In genomic region chr8:111642496-111642895, GRCm38 (mm10) we compare ENCODE assay signal across 8 mouse cellular contexts. TPM values are rescaled to one million over a fixed set of nuclear protein-coding genes. Genes with fewer than 3 reads are reported as not detected.
DNase-seq lines count a peak whose midpoint lies in the region; ATAC-seq lines count a peak whose summit lies in the region.

No protein-coding gene starts in this region.

- peaks cover 15% of the 10 kb centered on the region for H3K4me1 ChIP-seq in forebrain, embryonic 10.5 days
- H3K4me1 ChIP-seq in intestine, embryonic 14.5 days (replicated peaks; ENCODE audit: control insufficient read depth, insufficient read depth, low read length) = peaks cover 5% of the 10 kb centered on the region; the same call in 1 of the 2 replicates
- H3K4me1 ChIP-seq in megakaryocyte, embryonic 14.5 days = peaks cover 36% of the 10 kb centered on the region

- H3K9me3 ChIP-seq in forebrain, embryonic 10.5 days = no peaks in the 10 kb centered on the region
- H3K9me3 ChIP-seq in intestine, embryonic 14.5 days (ENCODE audit: control insufficient read depth, low read length) = no peaks in the 10 kb centered on the region
- peaks cover 4% of the 10 kb centered on the region; the same call in 1 of the 2 replicates for H3K9me3 ChIP-seq in megakaryocyte, embryonic 14.5 days

- H3K4me3 ChIP-seq in forebrain, embryonic 10.5 days = peak overlapping the region; percentile 85
- H3K4me3 ChIP-seq in intestine, embryonic 14.5 days (ENCODE audit: low read depth, low read length) = peak overlapping the region; percentile 70
- peak overlapping the region; percentile 96 for H3K4me3 ChIP-seq in megakaryocyte, embryonic 14.5 days (replicated peaks)

- H3K4me2 ChIP-seq in intestine, embryonic 14.5 days (ENCODE audit: low read length) = peak overlapping the region; percentile 78

- peaks cover 20% of the 10 kb centered on the region for H3K36me3 ChIP-seq in forebrain, embryonic 10.5 days (replicated peaks)
- no peaks in the 10 kb centered on the region for H3K36me3 ChIP-seq in intestine, embryonic 14.5 days (ENCODE audit: control insufficient read depth, insufficient read depth, low read length)
- H3K36me3 ChIP-seq in megakaryocyte, embryonic 14.5 days (replicated peaks; ENCODE audit: low read length) = no peaks in the 10 kb centered on the region

- DNase-seq in thymus, postnatal 14 days = peak; percentile 33
- no peak for DNase-seq in thymus, adult 18-20 months
- no peak for DNase-seq in forebrain, embryonic 10.5 days (ENCODE audit: extremely low spot score, low spot score)
- no peak for DNase-seq in intestine, embryonic 14.5 days (ENCODE audit: low spot score)
- no peak for DNase-seq in cerebellum, adult 11-12 months
- no peak for DNase-seq in natural killer cell, adult 2 months (ENCODE audit: low spot score in 2 of 2)
- no peak for DNase-seq in retina, embryonic 14.5 days (ENCODE audit: low spot score)

- no peaks in the 10 kb centered on the region for H3K27me3 ChIP-seq in forebrain, embryonic 10.5 days (ENCODE audit: poor library complexity, severe bottlenecking)
- H3K27me3 ChIP-seq in intestine, embryonic 14.5 days (replicated peaks; ENCODE audit: control insufficient read depth, insufficient read depth, low read length) = no peaks in the 10 kb centered on the region
- peaks cover 49% of the 10 kb centered on the region for H3K27me3 ChIP-seq in megakaryocyte, embryonic 14.5 days (replicated peaks)

- H3K9ac ChIP-seq in intestine, embryonic 14.5 days (ENCODE audit: low read length) = peak overlapping the region; percentile 85

- 75% methylated on average over 5 of the region's 5 CpGs for WGBS in forebrain, embryonic 10.5 days
- 46% methylated on average over 5 of the region's 5 CpGs for WGBS in intestine, embryonic 14.5 days

- H3K27ac ChIP-seq in forebrain, embryonic 10.5 days = peak overlapping the region; percentile 99
- H3K27ac ChIP-seq in intestine, embryonic 14.5 days (ENCODE audit: low read depth) = peak overlapping the region; percentile 95; the same call in 1 of the 2 replicates

- ATAC-seq in intestine, embryonic 14.5 days (replicated peaks; ENCODE audit: low FRiP score, low TSS enrichment, low read depth) = no peak

RNA-seq across cellular contexts. Expression of gene Zfp1, which starts 0.7 kb away (rescaled TPM):
- polyA plus RNA-seq in forebrain, embryonic 10.5 days (2016; fragmentation: Nextera tagmentation; extraction: Ambion mirVana) = 23.0 and 24.3 TPM in 2 replicates
- 20.5 and 24.2 TPM in 2 replicates for polyA plus RNA-seq in intestine, embryonic 14.5 days (2014; fragmentation: Nextera tagmentation; extraction: Ambion mirVana)
- polyA plus RNA-seq in megakaryocyte, embryonic 14.5 days (2012; ENCODE audit: insufficient read depth, low replicate concordance) = 0.64 and 3.5 TPM in 2 replicates

RNA-seq across cellular contexts. Expression of gene Ldhd, which starts 12.3 kb away (rescaled TPM):
- polyA plus RNA-seq in forebrain, embryonic 10.5 days (2016; fragmentation: Nextera tagmentation; extraction: Ambion mirVana) = 0.14 TPM in 1 of 2 replicates, not detected in the other
- polyA plus RNA-seq in intestine, embryonic 14.5 days (2014; fragmentation: Nextera tagmentation; extraction: Ambion mirVana) = 1.2 TPM in 2 replicates
- polyA plus RNA-seq in megakaryocyte, embryonic 14.5 days (2012; ENCODE audit: insufficient read depth, low replicate concordance) = not detected in 2 replicates

RNA-seq across cellular contexts. Expression of gene Ctrb1, which starts 48.3 kb away (rescaled TPM):
- polyA plus RNA-seq in forebrain, embryonic 10.5 days (2016; fragmentation: Nextera tagmentation; extraction: Ambion mirVana) = not detected in 2 replicates
- polyA plus RNA-seq in intestine, embryonic 14.5 days (2014; fragmentation: Nextera tagmentation; extraction: Ambion mirVana) = 387 TPM in 1 of 2 replicates, not detected in the other
- 3.6 TPM in 1 of 2 replicates, not detected in the other for polyA plus RNA-seq in megakaryocyte, embryonic 14.5 days (2012; ENCODE audit: insufficient read depth, low replicate concordance)
